Mouse (Mus musculus): ENCODE results near the gene Olfr203. TPM values are rescaled to one million over a fixed set of nuclear protein-coding genes. Genes with fewer than 3 reads are reported as not detected.
"Not testable (repeated sequence)": the region's sequence is repeated elsewhere in the genome, so short reads cannot be mapped to it uniquely, and the experiment has no call there.

Gene Olfr203
- total RNA-seq (2015) (not detected in 2 replicates), total RNA-seq (2017) (not detected in 2 replicates)

- ATAC-seq (ENCODE audit: poor library complexity, severe bottlenecking) = no peak
Observed at GRCm38 (mm10) chr16:59298581-59298980, at the start of gene Olfr203. Gene Olfr203, plus strand, starts transcription at chr16:59298881.

- no peak for ATAC-seq (ENCODE audit: poor library complexity, severe bottlenecking)
Observed at GRCm38 (mm10) chr16:59249684-59250083, 49.0 kb upstream of the Olfr203 start.

- ATAC-seq (ENCODE audit: poor library complexity, severe bottlenecking) = not testable (repeated sequence)
Observed at GRCm38 (mm10) chr16:59269097-59269496, 29.6 kb upstream of the Olfr203 start.

DNA sequence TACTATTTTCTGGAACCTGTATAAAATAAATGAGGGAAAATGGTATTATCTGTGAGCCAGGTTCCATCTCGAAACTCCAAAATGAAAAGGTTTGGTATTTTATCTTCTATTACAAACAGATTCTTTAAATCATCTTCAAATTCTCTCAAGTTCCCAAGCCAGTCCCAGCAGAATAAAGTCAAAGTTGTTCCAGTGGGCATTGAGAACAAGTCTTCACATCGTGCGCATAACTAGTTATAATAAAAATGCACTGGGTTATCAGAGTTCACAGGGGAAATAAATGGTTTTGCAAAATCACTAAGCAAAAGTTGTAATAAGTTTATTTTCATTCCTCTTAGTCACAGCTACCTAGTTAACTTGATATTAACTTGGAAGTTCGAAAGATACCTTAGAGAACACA is 26.1 kb upstream of the Olfr203 start, which contains the start of gene Olfr201:
Gene Olfr201 (minus strand): TSS at position 101 of the 400 bp plus-strand sequence.
- not testable (repeated sequence) for ATAC-seq (ENCODE audit: poor library complexity, severe bottlenecking)

DNA sequence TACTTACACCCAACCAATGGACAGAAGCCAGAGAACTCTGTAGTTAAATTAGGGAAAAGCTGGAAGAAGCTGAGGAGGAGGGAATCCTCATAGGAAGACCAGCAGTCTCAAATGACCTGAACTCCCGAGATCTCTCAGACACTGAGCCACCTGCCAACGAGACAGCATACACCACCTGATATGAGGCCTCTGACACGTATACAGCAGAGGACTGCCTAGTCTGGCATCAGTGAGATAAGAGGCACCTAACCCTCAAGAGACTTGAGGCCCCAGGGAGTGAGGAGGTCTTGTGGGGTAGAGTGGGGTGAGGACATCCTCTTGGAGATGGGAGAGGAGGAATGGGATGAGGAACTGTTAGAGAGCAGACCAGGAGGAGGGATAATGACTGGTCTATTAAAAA is 18.1 kb upstream of the Olfr203 start:
- no peak for ATAC-seq (ENCODE audit: poor library complexity, severe bottlenecking)

DNA sequence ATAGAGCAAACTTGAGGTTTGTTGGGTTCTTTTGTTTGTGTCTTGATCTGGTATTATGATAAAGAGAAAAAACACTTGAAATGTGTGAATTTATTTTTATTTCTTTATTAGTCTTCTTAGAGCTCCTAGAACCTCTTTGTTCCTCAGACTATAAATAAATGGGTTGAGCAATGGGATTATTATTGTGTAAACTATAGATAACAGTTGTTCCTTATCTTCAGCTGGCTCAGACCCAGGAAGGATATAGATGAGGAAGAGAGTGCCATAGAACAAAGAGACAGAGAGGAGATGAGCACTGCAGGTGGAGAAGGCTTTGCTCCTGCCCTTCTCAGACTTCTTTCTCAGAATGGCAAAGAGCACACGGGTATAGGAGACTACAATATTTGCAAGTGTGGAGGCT is 15.2 kb upstream of the Olfr203 start:
- no peak for ATAC-seq (ENCODE audit: poor library complexity, severe bottlenecking)

GRCm38 (mm10) chr16:59286693-59287092 is 12.0 kb upstream of the Olfr203 start, which contains the start of gene Olfr202:
Gene Olfr202, minus strand, starts transcription at chr16:59286793.
- ATAC-seq (ENCODE audit: poor library complexity, severe bottlenecking) = no peak

- not testable (repeated sequence) for ATAC-seq (ENCODE audit: poor library complexity, severe bottlenecking)
Observed at GRCm38 (mm10) chr16:59287576-59287975, 11.1 kb upstream of the Olfr203 start.

- ATAC-seq (ENCODE audit: poor library complexity, severe bottlenecking) = no peak
Observed at GRCm38 (mm10) chr16:59318148-59318547, 19.5 kb downstream of the Olfr203 start, which contains the start of gene Olfr204. Gene Olfr204, minus strand, starts transcription at chr16:59318248.

- not testable (repeated sequence) for ATAC-seq (ENCODE audit: poor library complexity, severe bottlenecking)
Observed at GRCm38 (mm10) chr16:59323262-59323661, 24.6 kb downstream of the Olfr203 start.

DNA sequence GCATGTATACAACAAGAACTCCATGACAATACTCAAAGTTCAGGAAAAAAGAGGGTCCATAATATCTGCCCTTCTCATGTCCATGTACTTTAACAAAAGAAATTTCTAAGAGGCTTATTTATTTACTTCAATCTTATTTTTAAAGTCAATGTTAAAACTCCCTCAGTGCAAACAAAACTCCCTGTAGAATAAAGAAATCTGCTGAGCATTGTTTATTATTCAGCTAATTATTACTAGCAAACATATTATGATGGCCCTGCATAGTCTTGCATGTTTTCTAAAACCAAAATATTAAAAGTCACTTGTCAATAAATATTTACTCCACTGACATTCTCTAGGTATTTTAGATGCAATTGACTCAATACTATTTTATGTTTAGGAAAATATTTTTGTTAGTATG is 32.4 kb downstream of the Olfr203 start, which contains the start of gene Olfr205:
Gene Olfr205 (minus strand): TSS at position 101 of the 400 bp plus-strand sequence.
- no peak for ATAC-seq (ENCODE audit: poor library complexity, severe bottlenecking)

- ATAC-seq (ENCODE audit: poor library complexity, severe bottlenecking) = no peak
Observed at GRCm38 (mm10) chr16:59349146-59349545, 50.5 kb downstream of the Olfr203 start, which contains the start of gene Olfr206. Gene Olfr206, minus strand, starts transcription at chr16:59349246.

Other genes starting within 250 kb of the Olfr203 start
- gene Olfr190, start 220.9 kb upstream of the Olfr203 start, total RNA-seq (2015) = not detected in 2 replicates
- not detected in 2 replicates for gene Olfr190, start 220.9 kb upstream of the Olfr203 start, total RNA-seq (2017)
- not detected in 2 replicates for gene Olfr191, start 209.1 kb upstream of the Olfr203 start, total RNA-seq (2015)
- gene Olfr191, start 209.1 kb upstream of the Olfr203 start, total RNA-seq (2017) = not detected in 2 replicates
- gene Olfr193, start 187.0 kb upstream of the Olfr203 start, total RNA-seq (2015) = not detected in 2 replicates
- gene Olfr193, start 187.0 kb upstream of the Olfr203 start, total RNA-seq (2017) = not detected in 2 replicates
- not detected in 2 replicates for gene Olfr194, start 177.8 kb upstream of the Olfr203 start, total RNA-seq (2015)
- gene Olfr194, start 177.8 kb upstream of the Olfr203 start, total RNA-seq (2017) = not detected in 2 replicates
- gene Olfr195, start 151.8 kb upstream of the Olfr203 start, total RNA-seq (2015) = not detected in 2 replicates
- gene Olfr195, start 151.8 kb upstream of the Olfr203 start, total RNA-seq (2017) = not detected in 2 replicates
- not detected in 2 replicates for gene Olfr196, start 128.4 kb upstream of the Olfr203 start, total RNA-seq (2015)
- gene Olfr196, start 128.4 kb upstream of the Olfr203 start, total RNA-seq (2017) = not detected in 2 replicates
- not detected in 2 replicates for gene Olfr198, start 95.3 kb upstream of the Olfr203 start, total RNA-seq (2015)
- not detected in 2 replicates for gene Olfr198, start 95.3 kb upstream of the Olfr203 start, total RNA-seq (2017)
- not detected in 2 replicates for gene Olfr199, start 79.1 kb upstream of the Olfr203 start, total RNA-seq (2015)
- not detected in 2 replicates for gene Olfr199, start 79.1 kb upstream of the Olfr203 start, total RNA-seq (2017)
- not detected in 2 replicates for gene Olfr201, start 26.2 kb upstream of the Olfr203 start, total RNA-seq (2015)
- gene Olfr201, start 26.2 kb upstream of the Olfr203 start, total RNA-seq (2017) = not detected in 2 replicates
- gene Olfr202, start 12.1 kb upstream of the Olfr203 start, total RNA-seq (2015) = not detected in 2 replicates
- gene Olfr202, start 12.1 kb upstream of the Olfr203 start, total RNA-seq (2017) = not detected in 2 replicates
- not detected in 2 replicates for gene Olfr204, start 19.4 kb downstream of the Olfr203 start, total RNA-seq (2015)
- gene Olfr204, start 19.4 kb downstream of the Olfr203 start, total RNA-seq (2017) = not detected in 2 replicates
- gene Olfr205, start 32.3 kb downstream of the Olfr203 start, total RNA-seq (2015) = not detected in 2 replicates
- gene Olfr205, start 32.3 kb downstream of the Olfr203 start, total RNA-seq (2017) = not detected in 2 replicates
- not detected in 2 replicates for gene Olfr206, start 50.4 kb downstream of the Olfr203 start, total RNA-seq (2015)
- gene Olfr206, start 50.4 kb downstream of the Olfr203 start, total RNA-seq (2017) = not detected in 2 replicates
- gene Olfr209, start 65.1 kb downstream of the Olfr203 start, total RNA-seq (2015) = not detected in 2 replicates
- not detected in 2 replicates for gene Olfr209, start 65.1 kb downstream of the Olfr203 start, total RNA-seq (2017)
- not detected in 2 replicates for gene Gabrr3, start 108.5 kb downstream of the Olfr203 start, total RNA-seq (2015)
- not detected in 2 replicates for gene Gabrr3, start 108.5 kb downstream of the Olfr203 start, total RNA-seq (2017)
- 25.3 and 28.4 TPM in 2 replicates for gene Riox2, start 172.9 kb downstream of the Olfr203 start, total RNA-seq (2015)
- gene Riox2, start 172.9 kb downstream of the Olfr203 start, total RNA-seq (2017) = 32.2 and 54.4 TPM in 2 replicates